Mouse (Mus musculus): ENCODE data around the gene Il2rg.

DNA sequence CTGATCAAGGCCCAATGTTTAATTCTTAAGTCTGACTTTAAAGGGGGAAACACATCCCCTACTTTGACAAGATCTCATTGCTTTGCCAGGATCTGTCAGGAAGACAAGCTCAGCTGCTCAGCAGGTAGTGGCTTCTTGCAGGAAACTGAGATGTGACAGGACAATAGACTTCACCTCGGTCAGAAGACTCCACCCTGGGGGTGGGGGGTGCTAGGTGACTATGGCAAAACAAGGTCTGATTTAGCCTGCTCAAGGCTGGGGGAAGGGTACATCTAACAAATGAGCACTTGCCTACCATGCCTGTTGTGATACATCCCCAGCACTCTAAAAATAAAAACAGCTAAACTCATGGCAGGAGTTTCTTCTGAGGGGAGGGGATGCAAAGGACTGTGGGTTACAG, 23.0 kb downstream of the Il2rg start:
- TF ChIP-seq CTCF (IDR thresholded peaks at IDR 0.05; ENCODE audit: low read depth) (no peak), EP300 (IDR thresholded peaks at IDR 0.05; ENCODE audit: low read depth) (no peak)

All from heart, postnatal 0 days (tissue).